Mouse (Mus musculus) liver, embryonic 15.5 days (tissue): ENCODE results near the gene Sod2. TPM values are rescaled to one million over a fixed set of nuclear protein-coding genes. Genes with fewer than 3 reads are reported as not detected.
"Not testable (repeated sequence)": the region's sequence is repeated elsewhere in the genome, so short reads cannot be mapped to it uniquely, and the experiment has no call there.

Experiments
- ATAC-seq: fragments of 200-750 bp; cut with Nextera tagmentation; 2 replicates; pipeline ENCODE4 v1.8.0; 2017; ENCODE audit warnings: moderate number of reproducible peaks, mild to moderate bottlenecking, moderate library complexity; ENCODE audit not compliant: insufficient read depth
- H3K27ac ChIP-seq: fragments of 300-500 bp; sonication (generic); replicated peaks from 2 replicates; pipeline ENCODE4 v1.5.1; 2015; ENCODE audit warnings: mild to moderate bottlenecking, inconsistent platforms
- H3K27me3 ChIP-seq: fragments of 300-500 bp; sonication (generic); 2 replicates; pipeline ENCODE4 v1.6.1; 2015; ENCODE audit warnings: mild to moderate bottlenecking, inconsistent platforms
- H3K36me3 ChIP-seq: fragments of 300-500 bp; sonication (generic); replicated peaks from 2 replicates; pipeline ENCODE4 v1.6.1; 2015; ENCODE audit warnings: moderate library complexity, mild to moderate bottlenecking, inconsistent platforms
- H3K4me1 ChIP-seq: fragments of 300-500 bp; sonication (generic); replicated peaks from 2 replicates; pipeline ENCODE4 v1.6.1; 2015; ENCODE audit warnings: inconsistent platforms
- H3K4me2 ChIP-seq: fragments of 300-500 bp; sonication (generic); 2 replicates; pipeline ENCODE4 v1.6.1; 2015; ENCODE audit warnings: moderate library complexity, mild to moderate bottlenecking, inconsistent platforms
- H3K4me3 ChIP-seq: fragments of 300-500 bp; sonication (generic); replicated peaks from 2 replicates; pipeline ENCODE4 v1.5.1; 2015; ENCODE audit warnings: mild to moderate bottlenecking, inconsistent platforms
- H3K9ac ChIP-seq: fragments of 300-500 bp; sonication (generic); 2 replicates; pipeline ENCODE4 v1.6.1; 2015; ENCODE audit warnings: moderate library complexity, mild to moderate bottlenecking, inconsistent platforms
- H3K9me3 ChIP-seq: fragments of 300-500 bp; sonication (generic); replicated peaks from 2 replicates; pipeline ENCODE4 v1.6.1; 2016; ENCODE audit warnings: inconsistent platforms
- WGBS: fragments of 180-500 bp; shearing (Covaris S2); methylation state at CpG from one replicate; pipeline ENCODE4 v1.1.7; 2015; ENCODE audit warnings: mixed read lengths; ENCODE audit not compliant: insufficient replicate concordance; 5-methylcytosine and 5-hydroxymethylcytosine counted together
- polyA plus RNA-seq: library from polyadenylated mRNA; unstranded; fragments of >200 nt; fragmentation: Nextera tagmentation; extraction: Ambion mirVana; gene quantifications from 2 replicates; pipeline ENCODE4 v1.2.1, GENCODE M21; 2015

The Sod2 gene
- polyA plus RNA-seq, result 113 and 120 TPM in 2 replicates

- Histone ChIP-seq H3K36me3 (peaks cover 11% of the 10 kb centered on the region; the same call in 1 of the 2 replicates), H3K4me2 (peak within 1 kb of the TSS; percentile 93), H3K9ac (0 out of 2 replicates have a peak within 1 kb of the TSS, but pooled peaks have one; percentile 6), H3K27ac (peak within 1 kb of the TSS; percentile 94), H3K4me3 (peak within 1 kb of the TSS; percentile 88), H3K4me1 (peaks cover 30% of the 10 kb centered on the region)
- H3K9me3 ChIP-seq, H3K27me3 ChIP-seq, ATAC-seq: not testable (repeated sequence)
- 92% methylated on average over 2 of the region's 2 CpGs for WGBS
Measured at GRCm38 (mm10) chr17:13006546-13006945, at the start of gene Sod2. TSS of gene Sod2 (plus strand) at chr17:13006846.

DNA sequence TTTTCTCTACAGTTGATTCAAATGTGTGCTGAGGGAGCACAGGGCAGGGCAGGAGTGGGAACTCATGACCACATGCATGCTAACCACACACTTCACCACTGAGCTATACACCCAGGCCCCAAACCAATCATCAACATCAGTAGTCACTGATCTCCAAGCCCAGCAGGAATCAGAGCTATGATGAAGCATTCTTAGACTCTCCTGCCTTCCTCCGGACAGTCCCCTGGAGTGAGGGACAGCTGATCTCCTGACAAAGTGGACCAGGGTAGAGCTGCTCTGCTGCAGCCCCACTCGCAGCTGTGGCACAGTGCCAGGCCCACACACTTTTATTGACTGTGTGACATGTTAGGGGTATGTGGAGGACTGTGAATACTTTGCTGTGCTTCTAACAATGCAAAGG, 47.3 kb upstream of the Sod2 start:
- H3K9ac ChIP-seq, H3K9me3 ChIP-seq, H3K27ac ChIP-seq, H3K27me3 ChIP-seq, ATAC-seq: not testable (repeated sequence)
- Histone ChIP-seq H3K4me3 (0 out of 2 replicates have a peak overlapping the region, but pooled peaks have one; percentile 21), H3K4me2 (peak overlapping the region; percentile 41), H3K36me3 (peaks cover 18% of the 10 kb centered on the region), H3K4me1 (peaks cover 13% of the 10 kb centered on the region)
- 18% methylated on average over 2 of the region's 2 CpGs for WGBS

DNA sequence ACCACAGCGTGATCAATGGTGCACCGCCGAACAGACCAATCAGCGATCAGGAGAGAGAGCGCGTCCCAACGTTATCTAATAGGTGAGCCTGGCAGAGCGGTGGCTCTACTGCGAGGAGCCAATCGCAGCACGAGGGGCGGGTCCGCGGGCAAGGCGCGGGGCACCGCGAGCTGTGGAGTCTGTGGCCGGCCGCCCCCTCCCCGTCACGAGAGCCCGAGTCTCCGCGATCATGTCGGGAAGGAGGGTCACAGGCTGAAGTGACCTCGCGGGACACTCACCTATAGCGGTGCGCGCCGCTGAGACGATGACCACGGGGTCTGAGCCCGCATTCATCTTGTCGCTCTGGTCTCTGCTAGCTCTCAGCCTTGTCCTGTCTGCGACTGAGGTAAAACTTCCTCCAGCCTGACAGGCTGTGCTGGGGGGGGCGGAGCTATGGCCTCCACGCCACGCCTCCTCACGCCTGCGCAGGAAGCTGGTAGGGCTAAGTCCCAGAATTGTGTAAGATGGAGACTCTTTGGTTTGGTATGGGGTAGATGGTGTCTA, 46.2 kb upstream of the Sod2 start, which contains the start of gene Acat2:
Acat2 (minus strand) TSS at position 417 of the 543 bp plus-strand sequence.
- peak; percentile 98 for ATAC-seq
- H3K4me3 ChIP-seq, result peak within 1 kb of the TSS; percentile 82
- H3K27me3 ChIP-seq, result no peaks in the 10 kb centered on the region
- H3K9me3 ChIP-seq, result no peaks in the 10 kb centered on the region
- under 1% methylated on average over 42 of the region's 42 CpGs for WGBS
- peak within 1 kb of the TSS; percentile 70 for H3K9ac ChIP-seq
- H3K27ac ChIP-seq, result peak within 1 kb of the TSS; percentile 90
- peaks cover 13% of the 10 kb centered on the region for H3K4me1 ChIP-seq
- H3K36me3 ChIP-seq, result peaks cover 19% of the 10 kb centered on the region
- H3K4me2 ChIP-seq, result peak within 1 kb of the TSS; percentile 88

DNA sequence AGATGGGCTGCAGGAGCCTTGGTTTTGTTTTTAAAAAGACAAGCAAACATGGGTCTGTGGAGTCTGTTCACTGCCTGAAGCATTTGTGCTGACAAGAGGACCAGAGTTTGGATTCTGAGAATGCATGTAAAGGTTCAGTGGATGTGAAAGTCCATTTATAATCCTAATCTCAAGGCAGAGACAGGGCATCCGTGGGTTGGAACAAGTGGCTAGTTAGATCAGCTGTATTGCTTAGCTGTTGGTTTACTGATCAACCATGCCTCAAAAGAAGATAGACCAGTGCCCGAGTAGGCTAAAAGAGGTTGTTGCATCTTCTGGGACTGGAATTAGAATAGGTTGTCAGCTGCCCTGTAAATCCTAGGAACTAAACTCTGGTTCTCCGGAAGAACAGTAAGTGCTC, 43.2 kb upstream of the Sod2 start:
- Histone ChIP-seq H3K4me2 (no peak overlapping the region), H3K36me3 (peaks cover 32% of the 10 kb centered on the region), H3K9ac (no peak overlapping the region), H3K27me3 (no peaks in the 10 kb centered on the region), H3K4me1 (peaks cover 13% of the 10 kb centered on the region), H3K9me3 (no peaks in the 10 kb centered on the region), H3K4me3 (no peak overlapping the region), H3K27ac (no peak overlapping the region)
- no peak for ATAC-seq
- 60% methylated on average over 3 of the region's 3 CpGs for WGBS

DNA sequence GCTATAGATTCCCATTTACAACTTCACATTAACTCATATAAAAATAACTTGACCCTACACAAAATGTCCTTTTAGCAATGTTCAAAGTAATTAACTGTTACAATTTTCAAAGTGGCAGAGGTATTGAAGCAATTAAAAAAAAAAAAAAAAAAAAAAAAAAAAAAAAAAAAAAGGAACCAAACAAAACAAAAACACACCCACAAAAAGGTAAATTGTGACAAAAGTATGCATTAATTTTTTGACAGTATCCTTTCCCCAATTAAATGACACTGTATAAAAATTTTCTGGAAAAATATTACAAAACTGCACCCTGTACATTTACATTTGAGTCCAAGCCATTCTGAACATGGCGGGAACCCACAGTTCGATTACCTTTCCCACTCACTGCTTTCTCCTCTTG, 39.5 kb upstream of the Sod2 start:
- no peaks in the 10 kb centered on the region for H3K9me3 ChIP-seq
- H3K36me3 ChIP-seq, result peaks cover 52% of the 10 kb centered on the region
- no peaks in the 10 kb centered on the region for H3K27me3 ChIP-seq
- H3K27ac ChIP-seq, result no peak overlapping the region
- no peaks in the 10 kb centered on the region for H3K4me1 ChIP-seq
- H3K4me3 ChIP-seq, result no peak overlapping the region
- no peak for ATAC-seq
- WGBS, result 88% methylated on average over 2 of the region's 2 CpGs
- no peak overlapping the region for H3K9ac ChIP-seq
- H3K4me2 ChIP-seq, result no peak overlapping the region

GRCm38 (mm10) chr17:12973851-12974250, 32.8 kb upstream of the Sod2 start:
- peaks cover 70% of the 10 kb centered on the region for H3K36me3 ChIP-seq

GRCm38 (mm10) chr17:12978546-12978945, 28.1 kb upstream of the Sod2 start:
- H3K36me3 ChIP-seq, result peaks cover 81% of the 10 kb centered on the region
- no peaks in the 10 kb centered on the region for H3K4me1 ChIP-seq
- H3K4me2 ChIP-seq, result no peak overlapping the region
- ATAC-seq, result no peak
- H3K27me3 ChIP-seq, result no peaks in the 10 kb centered on the region
- H3K9me3 ChIP-seq, result no peaks in the 10 kb centered on the region
- H3K9ac ChIP-seq, result no peak overlapping the region
- no peak overlapping the region for H3K27ac ChIP-seq
- 81% methylated on average over 1 of the region's 1 CpGs for WGBS
- H3K4me3 ChIP-seq, result no peak overlapping the region

More at GRCm38 (mm10) chr17:12973851-12974250, 32.8 kb upstream of the Sod2 start:
- H3K9ac ChIP-seq, result no peak overlapping the region
- no peaks in the 10 kb centered on the region for H3K27me3 ChIP-seq
- no peak for ATAC-seq
- H3K4me1 ChIP-seq, result no peaks in the 10 kb centered on the region
- no peak overlapping the region for H3K27ac ChIP-seq
- WGBS, result 73% methylated on average over 2 of the region's 2 CpGs
- no peak overlapping the region for H3K4me2 ChIP-seq
- H3K9me3 ChIP-seq, result no peaks in the 10 kb centered on the region
- H3K4me3 ChIP-seq, result no peak overlapping the region

- H3K27me3 ChIP-seq, result no peaks in the 10 kb centered on the region
- H3K27ac ChIP-seq, result no peak overlapping the region
- no peak for ATAC-seq
- peaks cover 17% of the 10 kb centered on the region for H3K4me1 ChIP-seq
- no peak overlapping the region for H3K4me2 ChIP-seq
- peaks cover 73% of the 10 kb centered on the region for H3K36me3 ChIP-seq
- no peaks in the 10 kb centered on the region for H3K9me3 ChIP-seq
- no peak overlapping the region for H3K9ac ChIP-seq
- no peak overlapping the region for H3K4me3 ChIP-seq
- 20% methylated on average over 2 of the region's 2 CpGs for WGBS
Measured at GRCm38 (mm10) chr17:12983988-12984387, 22.7 kb upstream of the Sod2 start.

DNA sequence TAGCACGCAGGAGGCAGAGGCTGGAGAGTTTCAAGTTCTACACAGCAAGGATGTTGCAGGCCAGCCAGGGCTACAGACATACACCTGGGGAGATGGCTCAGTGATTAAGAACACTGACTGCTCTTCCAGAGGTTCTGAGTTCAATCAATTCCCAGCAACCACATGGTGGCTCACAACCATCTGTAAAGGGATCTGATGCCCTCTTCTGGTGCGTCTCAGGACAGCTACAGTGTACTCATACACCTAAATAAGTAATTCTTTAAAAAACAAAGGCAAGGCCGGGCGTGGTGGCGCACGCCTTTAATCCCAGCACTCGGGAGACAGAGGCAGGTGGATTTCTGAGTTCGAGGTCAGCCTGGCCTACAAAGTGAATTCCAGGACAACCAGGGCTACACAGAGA, 18.6 kb upstream of the Sod2 start:
- H3K27ac ChIP-seq, H3K9ac ChIP-seq, H3K4me3 ChIP-seq, H3K9me3 ChIP-seq, ATAC-seq, H3K4me2 ChIP-seq, H3K27me3 ChIP-seq: not testable (repeated sequence)
- H3K36me3 ChIP-seq, result peaks cover 36% of the 10 kb centered on the region
- WGBS, result 76% methylated on average over 8 of the region's 8 CpGs
- H3K4me1 ChIP-seq, result peaks cover 37% of the 10 kb centered on the region

DNA sequence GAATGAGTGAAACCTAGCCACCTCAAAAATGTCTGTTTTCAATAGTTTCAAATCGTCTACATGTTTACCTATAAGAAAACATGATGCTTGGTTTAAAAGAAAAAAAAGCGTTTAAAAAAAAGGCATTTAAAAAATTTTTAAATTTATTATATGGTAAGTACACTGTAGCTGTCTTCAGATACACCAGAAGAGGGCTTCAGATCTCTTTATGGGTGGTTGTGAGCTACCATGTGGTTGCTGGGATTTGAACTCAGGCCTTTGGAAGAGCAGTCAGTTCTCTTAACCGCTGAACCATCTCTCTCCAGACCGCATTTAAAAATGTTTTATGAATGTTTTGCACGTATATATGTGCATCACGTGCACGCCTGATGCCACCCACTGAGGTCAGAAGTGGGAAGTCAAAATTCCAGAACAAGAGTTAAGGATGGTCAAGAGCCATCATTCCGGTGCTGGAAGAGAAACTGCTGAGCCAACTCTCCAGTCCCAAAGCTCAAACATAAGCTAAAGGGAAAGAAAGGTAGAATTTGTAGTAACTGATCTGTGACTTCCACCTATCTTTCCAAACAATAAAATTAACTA, 16.0 kb upstream of the Sod2 start:
- peak overlapping the region; percentile 90 for H3K4me2 ChIP-seq
- peak overlapping the region; percentile 100 for H3K4me3 ChIP-seq
- H3K4me1 ChIP-seq, result peaks cover 40% of the 10 kb centered on the region
- peaks cover 13% of the 10 kb centered on the region for H3K36me3 ChIP-seq
- no peak for ATAC-seq
- 23% methylated on average over 8 of the region's 8 CpGs for WGBS
- peak overlapping the region; percentile 100 for H3K27ac ChIP-seq
- no peaks in the 10 kb centered on the region for H3K27me3 ChIP-seq
- no peaks in the 10 kb centered on the region for H3K9me3 ChIP-seq
- H3K9ac ChIP-seq, result peak overlapping the region; percentile 100

GRCm38 (mm10) chr17:12991194-12991634, 15.4 kb upstream of the Sod2 start:
- no peak for ATAC-seq
- Histone ChIP-seq H3K4me2 (peak overlapping the region; percentile 90), H3K9ac (peak overlapping the region; percentile 100), H3K4me3 (peak overlapping the region; percentile 100), H3K9me3 (no peaks in the 10 kb centered on the region), H3K27me3 (no peaks in the 10 kb centered on the region), H3K36me3 (peaks cover 12% of the 10 kb centered on the region), H3K27ac (peak overlapping the region; percentile 100), H3K4me1 (peaks cover 40% of the 10 kb centered on the region)
- 1% methylated on average over 12 of the region's 12 CpGs for WGBS
